In genomic region chr15:67944330-67945082, GRCm38 (mm10) we compare ENCODE assay signal across 19 mouse cellular contexts.
"Had no signal": no experiment of that assay in that cellular context is flagged by ENCODE, and none has a peak within 500 bp of the region (broad histone marks: within the 10 kb centered on the region; RNA-seq: fewer than 3 reads in every experiment).

No protein-coding gene starts in this region.

- H3K9ac ChIP-seq: intestine, embryonic 15.5 days; kidney, embryonic 15.5 days; limb, embryonic 12.5 days; limb, embryonic 15.5 days; liver, embryonic 13.5 days; midbrain, embryonic 13.5 days; neural tube, embryonic 13.5 days had no signal

- ATAC-seq: intestine, embryonic 15.5 days; midbrain, embryonic 13.5 days; midbrain, embryonic 16.5 days had no signal

- H3K4me1 ChIP-seq: intestine, embryonic 15.5 days; kidney, embryonic 15.5 days; limb, embryonic 12.5 days; limb, embryonic 15.5 days; liver, embryonic 13.5 days; megakaryocyte, embryonic 14.5 days; midbrain, embryonic 13.5 days; neural tube, embryonic 13.5 days had no signal

- H3K4me2 ChIP-seq: intestine, embryonic 15.5 days; kidney, embryonic 15.5 days; limb, embryonic 12.5 days; limb, embryonic 15.5 days; liver, embryonic 13.5 days; midbrain, embryonic 13.5 days; neural tube, embryonic 13.5 days had no signal

- H3K4me3 ChIP-seq: intestine, embryonic 15.5 days; kidney, embryonic 15.5 days; limb, embryonic 12.5 days; limb, embryonic 15.5 days; liver, embryonic 13.5 days; megakaryocyte, embryonic 14.5 days; midbrain, embryonic 10.5 days; midbrain, embryonic 13.5 days; myocyte; neural tube, embryonic 13.5 days had no signal

- H3K27ac ChIP-seq: intestine, embryonic 15.5 days; kidney, embryonic 15.5 days; limb, embryonic 12.5 days; limb, embryonic 15.5 days; liver, embryonic 13.5 days; macrophage; midbrain, embryonic 10.5 days; midbrain, embryonic 13.5 days; neural tube, embryonic 13.5 days had no signal

- DNase-seq: kidney, adult 11 months; kidney, adult 8-10 months; kidney, postnatal 10 days; kidney, postnatal 36 days; left cerebral cortex, postnatal 4 days; liver, embryonic 13.5 days; thymus, adult 18-20 months; thymus, postnatal 36 days had no signal

- H3K36me3 ChIP-seq: intestine, embryonic 15.5 days; kidney, embryonic 15.5 days; limb, embryonic 12.5 days; limb, embryonic 15.5 days; liver, embryonic 13.5 days; midbrain, embryonic 10.5 days; midbrain, embryonic 13.5 days; neural tube, embryonic 13.5 days had no signal

- H3K27me3 ChIP-seq: intestine, embryonic 15.5 days; kidney, embryonic 15.5 days; limb, embryonic 12.5 days; limb, embryonic 15.5 days; liver, embryonic 13.5 days; megakaryocyte, embryonic 14.5 days; midbrain, embryonic 13.5 days; neural tube, embryonic 13.5 days had no signal

- H3K9me3 ChIP-seq: intestine, embryonic 15.5 days; kidney, embryonic 15.5 days; limb, embryonic 12.5 days; limb, embryonic 15.5 days; liver, embryonic 13.5 days; megakaryocyte, embryonic 14.5 days; midbrain, embryonic 10.5 days; midbrain, embryonic 13.5 days; neural tube, embryonic 13.5 days had no signal
